In the genomic region with DNA sequence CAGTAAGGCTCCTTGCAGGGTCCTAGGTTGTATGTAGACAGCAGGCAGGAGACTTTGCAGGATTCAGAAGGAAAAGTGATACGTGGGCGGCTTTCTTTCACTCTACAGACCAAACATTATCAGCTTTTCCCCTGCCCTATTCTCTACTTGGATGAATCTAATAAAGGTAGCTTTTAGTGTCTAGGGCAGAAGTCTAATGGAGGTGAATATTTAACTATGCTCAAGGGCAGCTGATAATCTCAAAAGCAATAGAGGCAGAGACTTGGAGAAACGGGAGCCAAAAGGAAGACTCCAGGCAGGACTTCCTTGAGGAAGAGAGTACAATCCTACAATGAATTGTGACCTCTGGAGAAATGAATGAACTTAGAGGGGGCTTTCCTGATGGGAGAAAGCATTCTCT, we compare ENCODE assay signal across 17 mouse cellular contexts. TPM values are rescaled to one million over a fixed set of nuclear protein-coding genes. Genes with fewer than 3 reads are reported as not detected.
"Had no signal": no experiment of that assay in that cellular context is flagged by ENCODE, and none has a peak within 500 bp of the region (broad histone marks: within the 10 kb centered on the region; RNA-seq: fewer than 3 reads in every experiment).

No protein-coding gene starts in this region.

- H3K27ac ChIP-seq: hindbrain, embryonic 15.5 days; limb, embryonic 10.5 days; liver, embryonic 14.5 days; neural tube, embryonic 12.5 days had no signal

- H3K9ac ChIP-seq: hindbrain, embryonic 15.5 days; liver, embryonic 14.5 days; neural tube, embryonic 12.5 days had no signal

- H3K9me3 ChIP-seq: hindbrain, embryonic 15.5 days; limb, embryonic 10.5 days; neural tube, embryonic 12.5 days had no signal

- ATAC-seq: lung, postnatal 0 days had no signal

- H3K4me3 ChIP-seq: hindbrain, embryonic 15.5 days; limb, embryonic 10.5 days; neural tube, embryonic 12.5 days had no signal

- H3K4me1 ChIP-seq: hindbrain, embryonic 15.5 days; limb, embryonic 10.5 days; neural tube, embryonic 12.5 days had no signal

- H3K36me3 ChIP-seq: hindbrain, embryonic 15.5 days; limb, embryonic 10.5 days; neural tube, embryonic 12.5 days had no signal

- DNase-seq: kidney, adult 18-20 months; kidney, postnatal 10 days; kidney, postnatal 4 days; lung, adult 2 months; lung, postnatal 36 days; midbrain, embryonic 14.5 days; right cerebral cortex, postnatal 14 days; thymus, adult 2 months; thymus, postnatal 36 days had no signal

- H3K4me2 ChIP-seq: hindbrain, embryonic 15.5 days; neural tube, embryonic 12.5 days had no signal

- H3K27me3 ChIP-seq: neural tube, embryonic 12.5 days had no signal

RNA-seq across cellular contexts. Expression of gene Ppara, which starts 9.2 kb away (rescaled TPM):
- total RNA-seq: megakaryocyte progenitor cell, adult 5-6 weeks; monocyte, adult 5-6 weeks; neutrophil, adult 5-6 weeks had no signal
